Mouse (Mus musculus) bone marrow, adult 2 months (tissue): Measurements from ENCODE around the gene Fhdc1.

Experiments
- CTCF ChIP-seq: fragments of 200-500 bp; IDR thresholded peaks from 2 replicates; pipeline ENCODE4 v1.5.1; 2011; ENCODE audit warnings: low read length, control low read depth; ENCODE audit not compliant: control insufficient read depth, insufficient read depth
- POLR2A ChIP-seq: fragments of 200-500 bp; IDR thresholded peaks from 2 replicates; pipeline ENCODE4 v1.6.1; 2011; ENCODE audit warnings: low read depth, mild to moderate bottlenecking, control low read depth, low read length, borderline replicate concordance; ENCODE audit not compliant: control insufficient read depth

DNA sequence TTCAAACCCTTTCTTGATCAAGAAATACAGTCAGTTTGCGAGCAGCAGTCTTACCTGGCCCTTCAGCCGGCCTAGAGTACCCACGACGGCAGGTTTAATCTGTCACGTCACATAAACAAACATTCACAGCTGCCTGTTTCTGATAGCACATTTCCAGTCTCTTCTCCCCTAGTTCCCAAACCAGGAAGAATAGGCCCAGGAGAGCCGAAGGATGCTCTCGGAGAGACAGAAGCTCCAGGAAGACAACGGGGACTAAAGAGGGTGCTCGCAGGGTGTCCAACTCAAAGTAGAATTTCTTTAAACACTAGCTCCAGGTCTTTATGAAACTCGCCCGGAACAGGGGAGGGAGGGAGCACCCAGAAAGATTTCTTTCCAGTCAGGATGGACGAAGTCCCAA, 1.3 kb downstream of the Fhdc1 start:
- TF ChIP-seq CTCF (no peak), POLR2A (no peak)
